Mouse (Mus musculus): ENCODE measurements at regions not wholly inside any gene's neighbourhood (a gene's known extent, or its start where the extent isn't known, plus 50 kb on each side); places are given as distances from the start of the nearest gene placed in this dataset.

DNA sequence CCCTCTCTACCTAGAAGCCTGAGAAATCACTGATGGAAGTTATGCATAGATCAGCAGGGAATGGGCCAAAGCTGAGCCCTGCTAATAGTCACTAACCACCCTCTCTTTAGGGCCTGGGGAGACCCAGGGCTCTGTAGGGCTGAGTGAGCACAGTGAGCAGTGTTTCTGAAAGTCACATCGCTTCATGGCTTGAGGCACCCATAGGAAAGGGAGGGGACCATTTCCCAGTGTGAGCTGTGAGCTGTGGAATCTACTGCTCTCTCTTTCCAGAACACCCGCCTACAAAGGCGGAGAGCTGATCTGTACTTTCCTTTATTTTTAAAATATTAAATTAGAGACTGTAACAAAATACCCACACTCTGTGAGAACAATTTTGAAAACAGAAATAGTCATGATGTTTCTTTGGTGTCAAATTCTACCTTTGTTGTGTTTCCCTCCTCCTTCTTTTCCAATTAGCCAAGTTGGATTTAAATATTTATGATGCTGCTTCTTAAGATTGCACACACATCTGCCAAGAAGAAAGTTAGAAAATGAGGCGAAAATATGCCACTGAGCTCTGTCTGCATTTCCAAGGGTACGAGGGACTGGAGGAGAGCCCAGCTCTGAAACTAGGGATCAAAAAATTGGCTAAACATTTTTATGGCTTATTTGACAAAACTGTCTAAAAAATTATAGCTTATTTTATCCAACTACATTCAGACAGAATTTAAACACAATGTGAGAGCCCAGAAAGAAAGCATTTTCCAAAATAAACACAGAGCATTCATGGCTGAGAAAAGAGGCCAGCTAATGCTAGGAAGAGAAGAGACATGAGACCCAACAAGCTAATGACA, 111.7 kb upstream of the Tmtc1 start:
- TF ChIP-seq CTCF (IDR thresholded peaks at IDR 0.05; ENCODE audit: low read depth, low read length), result no peak
- no peak for TF ChIP-seq POLR2AphosphoS5 (IDR thresholded peaks at IDR 0.05; ENCODE audit: insufficient replicate concordance, low read depth, low read length)
- no peak for TF ChIP-seq GATA1 (IDR thresholded peaks at IDR 0.05; ENCODE audit: borderline replicate concordance, low read length)
